Mouse (Mus musculus): Measurements from ENCODE around the gene Rapgef5. TPM values are rescaled to one million over a fixed set of nuclear protein-coding genes. Genes with fewer than 3 reads are reported as not detected.
A peak's percentile ranks its signal among the peaks of the same experiment; 100 is the strongest.

The Rapgef5 gene
- polyA plus RNA-seq, 1 experiment from 2014 or later, result 2.1 TPM

DNA sequence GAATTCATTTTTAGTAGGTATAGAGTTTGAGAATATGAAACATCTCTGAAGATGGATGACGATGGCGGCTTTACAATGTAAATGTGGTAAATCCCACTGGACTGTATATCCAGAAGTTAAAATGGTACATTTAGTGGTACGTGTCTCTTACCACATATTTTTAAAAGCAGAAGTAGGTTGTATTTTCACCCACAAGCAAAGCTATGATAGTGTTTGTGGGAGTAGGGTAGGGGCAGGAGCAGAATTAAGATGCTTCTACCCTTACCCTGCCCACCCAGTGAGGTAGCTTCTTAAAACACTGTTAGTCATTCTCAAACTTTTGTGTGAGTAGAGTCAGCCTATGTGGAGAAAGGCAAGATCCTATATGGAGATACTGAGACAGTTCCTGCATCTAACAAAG is 13.4 kb upstream of the Rapgef5 start:
- TF ChIP-seq CTCF (IDR thresholded peaks at IDR 0.05), result no peak
- DNase-seq (ENCODE audit: low read depth, low spot score), result no peak
- CTCF ChIA-PET, result no interaction called here
- in situ Hi-C loops (cut with MboI; ENCODE audit: low pct_unique_long_range_greater_than_20kb), result no loop called here
- ATAC-seq, result no peak
- POLR2A ChIA-PET, result no interaction called here
- H3K27me3 ChIP-seq, result no peaks in the 10 kb centered on the region

DNA sequence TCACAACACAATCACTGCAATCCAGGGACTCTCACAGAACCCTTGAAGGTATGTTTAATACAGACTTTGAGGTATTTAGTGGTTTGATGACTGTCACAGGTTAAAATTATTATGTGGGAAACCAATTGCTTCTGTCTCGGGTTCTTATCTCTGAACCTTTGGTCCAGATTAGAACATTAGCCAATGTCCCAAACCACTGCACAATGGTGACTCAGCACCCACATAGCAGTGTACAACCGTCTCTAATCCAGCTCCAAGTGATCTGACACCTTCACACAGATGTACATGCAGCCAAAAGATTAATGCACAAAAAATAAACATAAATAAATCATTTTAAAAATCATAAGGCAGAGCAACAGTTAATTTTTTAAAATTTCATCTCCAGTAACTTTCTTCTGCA is 11.1 kb upstream of the Rapgef5 start:
- CTCF ChIA-PET, result no interaction called here
- no peak for ATAC-seq
- no peak for TF ChIP-seq CTCF (IDR thresholded peaks at IDR 0.05)
- no peak for DNase-seq (ENCODE audit: low read depth, low spot score)
- H3K27me3 ChIP-seq, result no peaks in the 10 kb centered on the region
- in situ Hi-C loops (cut with MboI; ENCODE audit: low pct_unique_long_range_greater_than_20kb), result no loop called here
- POLR2A ChIA-PET, result no interaction called here

DNA sequence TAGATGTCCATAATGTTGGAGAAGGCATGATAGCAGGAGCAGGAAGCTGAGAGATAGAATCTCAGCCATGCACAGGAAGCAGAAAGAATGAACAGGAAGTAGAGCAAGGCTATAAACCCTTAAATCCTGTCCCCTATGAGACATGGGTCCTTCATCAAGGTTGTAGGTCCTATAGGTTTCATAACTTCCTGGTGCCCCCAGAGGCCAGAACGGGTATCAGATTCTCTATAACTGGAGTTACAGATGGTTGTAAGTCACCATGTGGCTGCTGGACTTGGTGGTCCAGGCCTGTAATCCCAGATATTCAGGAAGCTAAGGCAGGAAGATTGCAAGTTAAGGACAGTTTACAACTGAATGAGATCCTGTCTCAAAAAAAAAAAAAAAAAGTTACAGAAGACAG is 8.5 kb upstream of the Rapgef5 start:
- TF ChIP-seq CTCF (IDR thresholded peaks at IDR 0.05), result peak; percentile 12
- ChIA-PET POLR2A (no interaction called here), CTCF (no interaction called here)
- ATAC-seq (no peak), DNase-seq (ENCODE audit: low read depth, low spot score) (no peak)
- no peaks in the 10 kb centered on the region for H3K27me3 ChIP-seq
- in situ Hi-C loops (cut with MboI; ENCODE audit: low pct_unique_long_range_greater_than_20kb), result no loop called here

DNA sequence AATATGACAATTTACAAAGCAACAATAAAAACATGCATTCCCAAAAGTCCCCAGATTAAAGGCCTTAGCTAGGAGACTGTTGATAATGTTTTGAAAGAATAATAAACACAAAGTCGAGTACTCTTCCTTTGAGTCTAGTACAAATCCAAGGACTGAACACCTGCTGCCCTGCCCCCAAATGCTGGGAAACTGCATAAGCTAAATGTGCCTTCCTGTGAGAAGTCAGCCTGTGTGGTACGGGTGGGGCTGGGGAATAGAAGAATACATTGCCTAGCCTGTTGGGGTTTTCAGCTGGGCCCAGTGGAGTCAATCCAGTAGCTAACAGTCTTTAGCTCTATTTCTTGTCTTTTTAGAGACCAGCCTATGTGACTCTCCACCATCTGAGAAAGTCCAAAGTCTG is 6.4 kb upstream of the Rapgef5 start:
- no peaks in the 10 kb centered on the region for H3K27me3 ChIP-seq
- ChIA-PET CTCF (no interaction called here), POLR2A (no interaction called here)
- DNase-seq (ENCODE audit: low read depth, low spot score) (no peak), ATAC-seq (no peak)
- TF ChIP-seq CTCF (IDR thresholded peaks at IDR 0.05), result no peak
- in situ Hi-C loops (cut with MboI; ENCODE audit: low pct_unique_long_range_greater_than_20kb), result no loop called here

DNA sequence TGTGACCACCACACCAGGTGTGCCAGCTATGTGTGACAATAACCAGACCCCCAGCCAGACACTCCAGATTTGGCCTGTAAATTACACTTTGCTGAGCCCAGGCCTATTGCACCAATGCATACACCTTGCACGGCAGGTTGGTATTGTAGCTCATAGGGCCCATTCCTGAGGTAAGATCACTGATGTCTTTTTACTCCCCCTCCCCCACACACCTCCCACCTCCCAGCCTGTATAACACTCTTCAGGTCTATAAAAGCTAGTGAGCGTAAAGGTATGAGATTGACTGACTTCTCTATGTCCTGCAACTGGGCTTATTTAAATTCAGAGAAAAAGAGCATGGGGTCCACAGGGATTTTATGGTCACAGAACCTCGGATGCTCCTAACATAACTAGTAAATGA is 3.8 kb upstream of the Rapgef5 start:
- no peak for ATAC-seq
- no peak for TF ChIP-seq CTCF (IDR thresholded peaks at IDR 0.05)
- ChIA-PET CTCF (interaction anchor here (1.5 kb wide), 1 partner anchor 253 kb away, joined by 4 read pairs; no protein-coding TSS in a partner anchor), POLR2A (no interaction called here)
- H3K27me3 ChIP-seq, result no peaks in the 10 kb centered on the region
- no peak for DNase-seq (ENCODE audit: low read depth, low spot score)
- in situ Hi-C loops (cut with MboI; ENCODE audit: low pct_unique_long_range_greater_than_20kb), result no loop called here

DNA sequence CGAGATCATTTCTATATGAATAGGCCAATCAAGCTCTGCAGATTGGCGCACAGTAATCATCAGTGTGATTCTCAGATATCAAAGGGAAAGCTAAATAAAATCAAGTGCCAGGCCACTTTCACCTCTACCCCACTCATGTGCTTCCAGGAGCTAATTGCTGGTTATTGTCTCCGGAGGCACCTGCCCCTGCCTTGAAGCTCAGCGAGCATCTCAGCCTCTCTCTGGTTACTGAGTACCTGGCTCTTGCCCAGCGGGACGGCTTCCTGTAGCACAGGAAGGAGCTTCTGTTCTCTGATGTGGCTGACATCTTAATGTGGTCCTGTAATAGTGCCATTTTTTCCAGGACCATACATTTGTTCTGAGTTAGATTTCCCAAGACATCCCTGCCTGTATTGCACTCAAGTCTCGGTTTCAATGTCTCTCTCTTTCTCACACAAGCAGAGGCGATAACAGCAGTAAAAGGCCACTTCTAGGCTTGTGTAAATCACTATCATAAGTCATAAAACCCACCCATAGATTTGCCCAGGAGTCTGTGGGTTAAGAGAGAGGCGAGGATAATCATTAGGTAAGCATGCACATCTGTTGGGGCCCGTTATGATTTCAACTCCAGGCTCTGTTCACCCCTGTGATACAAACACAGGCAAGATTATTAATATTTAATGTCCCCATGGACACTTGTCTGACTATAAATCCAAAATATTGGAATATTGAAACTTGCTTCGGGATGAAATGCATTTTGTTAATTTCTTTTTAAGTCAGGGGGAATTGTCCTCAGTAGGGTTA is 2.9 kb upstream of the Rapgef5 start:
- no peak for TF ChIP-seq CTCF (IDR thresholded peaks at IDR 0.05)
- CTCF ChIA-PET, result interaction anchor here (1.5 kb wide), 1 partner anchor 252 kb away, joined by 4 read pairs; no protein-coding TSS in a partner anchor
- DNase-seq (ENCODE audit: low read depth, low spot score), result no peak
- in situ Hi-C loops (cut with MboI; ENCODE audit: low pct_unique_long_range_greater_than_20kb), result no loop called here
- H3K27me3 ChIP-seq, result no peaks in the 10 kb centered on the region
- ATAC-seq, result no peak
- POLR2A ChIA-PET, result interaction anchor here (0.6 kb wide), 1 partner anchor 241 kb away, joined by 5 read pairs; no protein-coding TSS in a partner anchor

DNA sequence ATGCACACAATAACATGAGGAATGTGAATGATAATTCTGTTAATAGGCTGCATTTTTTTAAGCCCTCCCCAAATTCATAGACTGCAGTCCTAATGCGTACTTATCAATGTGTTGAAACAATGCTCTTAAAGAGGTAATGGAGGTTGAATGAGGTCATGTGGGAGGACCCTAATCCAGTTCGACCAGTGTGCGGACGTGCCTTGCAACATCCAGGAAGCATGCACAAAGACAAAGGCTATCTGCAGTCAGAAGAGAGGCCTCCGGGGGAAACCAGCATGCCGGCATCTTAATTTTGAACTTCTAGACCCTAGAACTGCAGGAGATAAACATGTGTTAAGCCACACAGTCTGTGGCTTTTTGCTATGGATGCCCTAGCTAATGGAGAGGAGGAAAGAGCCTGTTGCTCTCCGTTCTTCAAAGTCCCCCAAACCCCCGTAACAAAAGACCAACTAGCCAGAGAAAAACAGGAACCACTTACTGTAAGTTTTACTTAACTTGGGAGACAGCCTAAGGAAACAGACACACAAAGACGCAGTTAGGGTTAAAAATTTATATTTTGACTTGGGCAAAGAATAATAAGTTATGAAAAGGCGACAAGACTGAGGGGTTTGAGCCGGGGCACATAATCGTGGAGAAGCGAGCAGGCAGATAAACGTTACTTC is 1.1 kb downstream of the Rapgef5 start:
- no peaks in the 10 kb centered on the region for H3K27me3 ChIP-seq
- ChIA-PET POLR2A (no interaction called here), CTCF (no interaction called here)
- no peak for TF ChIP-seq CTCF (IDR thresholded peaks at IDR 0.05)
- in situ Hi-C loops (cut with MboI; ENCODE audit: low pct_unique_long_range_greater_than_20kb), result no loop called here
- DNase-seq (ENCODE audit: low read depth, low spot score) (no peak), ATAC-seq (no peak)

DNA sequence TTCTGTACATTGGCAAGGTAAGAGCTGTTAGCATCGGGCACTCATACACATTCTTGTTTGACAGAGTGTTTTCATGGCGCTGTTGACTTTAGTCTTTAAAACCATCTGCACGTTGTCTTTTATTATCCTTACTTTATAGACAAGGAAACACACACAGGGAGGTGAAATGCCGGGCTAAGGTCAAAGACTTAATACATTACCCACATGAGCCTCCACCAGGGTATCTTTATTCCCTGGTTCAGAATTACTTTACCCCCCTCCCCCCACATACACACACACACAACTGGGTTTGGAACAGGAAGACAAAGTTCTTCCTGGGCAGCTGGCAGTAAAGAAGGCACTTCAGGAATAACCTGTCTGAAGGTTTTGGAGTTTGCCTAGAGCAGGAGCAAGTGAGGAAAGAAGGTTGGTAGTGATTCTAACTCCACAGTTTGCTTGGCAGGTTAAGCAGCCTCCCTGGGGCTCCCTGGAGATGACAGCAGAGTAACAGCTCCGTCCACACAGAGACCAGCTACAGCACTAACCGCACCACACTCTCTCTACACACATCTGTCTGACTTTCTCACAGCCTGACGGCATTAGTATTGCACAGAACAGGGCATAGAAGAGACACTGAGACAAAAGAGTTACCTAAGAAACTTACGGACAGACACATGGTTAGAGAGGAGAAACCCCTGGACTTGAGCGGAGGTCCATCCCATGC is 8.2 kb downstream of the Rapgef5 start:
- no peak for TF ChIP-seq CTCF (IDR thresholded peaks at IDR 0.05)
- DNase-seq (ENCODE audit: low read depth, low spot score) (no peak), ATAC-seq (no peak)
- CTCF ChIA-PET, result interaction anchor here (0.6 kb wide), 1 partner anchor 236 kb away, joined by 3 read pairs; no protein-coding TSS in a partner anchor
- peaks cover 3% of the 10 kb centered on the region for H3K27me3 ChIP-seq
- POLR2A ChIA-PET, result no interaction called here
- in situ Hi-C loops (cut with MboI; ENCODE audit: low pct_unique_long_range_greater_than_20kb), result no loop called here

DNA sequence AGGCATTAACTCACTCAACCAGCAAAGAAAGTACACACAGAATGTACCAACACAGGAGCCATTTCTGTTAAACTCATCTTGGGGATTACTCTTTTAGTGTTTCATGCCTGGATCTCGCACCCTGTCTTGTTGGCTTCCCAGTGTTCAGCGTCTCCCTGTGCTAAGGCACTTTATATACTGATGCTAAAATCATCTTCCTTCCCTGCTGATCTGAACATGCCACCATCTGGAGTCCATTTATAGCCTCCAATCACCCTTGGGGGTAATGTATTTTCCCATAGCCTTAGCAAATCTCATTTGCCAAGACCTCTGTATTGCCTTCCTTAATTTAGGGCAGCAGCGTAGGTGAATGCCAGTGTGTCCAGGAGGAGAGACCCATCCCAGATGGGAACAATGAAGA is 11.6 kb downstream of the Rapgef5 start:
- CTCF ChIA-PET, result no interaction called here
- in situ Hi-C loops (cut with MboI; ENCODE audit: low pct_unique_long_range_greater_than_20kb), result no loop called here
- ATAC-seq (no peak), DNase-seq (ENCODE audit: low read depth, low spot score) (no peak)
- POLR2A ChIA-PET, result no interaction called here
- H3K27me3 ChIP-seq, result peaks cover 10% of the 10 kb centered on the region
- no peak for TF ChIP-seq CTCF (IDR thresholded peaks at IDR 0.05)

DNA sequence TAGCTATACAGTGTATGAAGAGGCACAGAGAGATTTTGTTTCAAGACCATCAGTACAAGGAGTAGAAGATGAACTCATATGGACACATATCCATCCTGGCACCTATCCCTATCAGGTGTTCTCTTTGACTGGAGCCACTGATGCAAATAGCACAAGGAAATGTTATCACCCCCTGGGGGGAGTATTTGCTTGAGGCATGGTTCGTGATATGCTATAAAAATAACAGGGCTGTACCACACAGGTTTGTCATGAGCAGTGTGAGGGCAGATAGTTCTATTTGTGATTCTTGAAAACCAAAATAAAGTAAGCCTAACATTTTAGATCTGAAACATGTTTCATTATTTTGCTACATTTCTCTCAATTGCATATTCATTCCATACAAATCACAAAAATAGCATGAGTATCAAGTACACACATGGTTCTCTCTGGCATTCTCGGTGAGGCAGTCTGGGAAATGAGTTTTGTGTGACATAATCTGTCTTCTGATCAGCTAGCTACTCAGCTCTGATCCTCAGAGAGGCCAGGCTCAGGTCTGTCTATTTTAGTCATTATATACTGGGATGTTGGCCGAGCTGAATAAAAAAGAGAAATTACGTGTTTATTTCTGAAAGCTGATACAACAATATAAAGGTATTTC is 12.3 kb downstream of the Rapgef5 start:
- ATAC-seq, result no peak
- no peak for TF ChIP-seq CTCF (IDR thresholded peaks at IDR 0.05)
- POLR2A ChIA-PET, result no interaction called here

DNA sequence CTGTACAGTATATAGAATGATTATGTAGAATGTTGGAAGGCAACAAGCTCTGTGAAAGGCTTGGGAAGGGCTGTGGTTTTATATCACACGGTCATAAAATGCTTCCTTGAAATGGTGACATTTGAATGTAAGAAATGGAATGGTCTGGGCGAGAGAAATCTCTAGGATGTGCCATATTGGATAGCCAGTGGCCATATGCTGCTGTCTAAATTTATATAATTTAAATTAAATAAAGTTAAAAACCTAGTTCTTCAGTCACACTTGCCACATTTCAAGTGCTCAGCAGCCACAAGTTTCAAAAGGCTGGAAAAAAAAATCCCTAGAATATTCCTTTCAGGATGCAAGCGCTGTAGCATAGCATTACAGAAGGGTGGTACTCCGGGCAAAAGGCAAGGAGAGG is 14.8 kb downstream of the Rapgef5 start:
- CTCF ChIA-PET, result no interaction called here
- no peak for DNase-seq (ENCODE audit: low read depth, low spot score)
- POLR2A ChIA-PET, result no interaction called here
- H3K27me3 ChIP-seq, result peaks cover 17% of the 10 kb centered on the region
- in situ Hi-C loops (cut with MboI; ENCODE audit: low pct_unique_long_range_greater_than_20kb), result no loop called here
- no peak for TF ChIP-seq CTCF (IDR thresholded peaks at IDR 0.05)
- no peak for ATAC-seq

More for the DNA sequence above, 12.3 kb downstream of the Rapgef5 start:
- peaks cover 8% of the 10 kb centered on the region for H3K27me3 ChIP-seq
- no peak for DNase-seq (ENCODE audit: low read depth, low spot score)
- CTCF ChIA-PET, result no interaction called here
- in situ Hi-C loops (cut with MboI; ENCODE audit: low pct_unique_long_range_greater_than_20kb), result no loop called here
